In genomic region chr9:8533670-8534069, GRCm38 (mm10) we compare ENCODE assay signal across 13 mouse cellular contexts. TPM values are rescaled to one million over a fixed set of nuclear protein-coding genes. Genes with fewer than 3 reads are reported as not detected.
"Had no signal": no experiment of that assay in that cellular context is flagged by ENCODE, and none has a peak within 500 bp of the region (broad histone marks: within the 10 kb centered on the region; RNA-seq: fewer than 3 reads in every experiment).

No protein-coding gene starts in this region.

- DNase-seq: liver, postnatal 0 days; lung, adult 2 months; lung, postnatal 14 days; lung, postnatal 36 days; retina, postnatal 1 day; right cerebral cortex, postnatal 14 days; thymus, adult 2 months; thymus, postnatal 25 days; thymus, postnatal 4 days had no signal

- ATAC-seq: liver, postnatal 0 days; lung, postnatal 0 days; midbrain, embryonic 13.5 days; midbrain, embryonic 15.5 days had no signal

RNA-seq across cellular contexts. Expression of gene Trpc6, which starts 10.3 kb away (rescaled TPM):
- total RNA-seq: megakaryocyte, adult 5-6 weeks had no signal
